Mouse (Mus musculus) testis, postnatal 14 days (tissue): ENCODE measurements around the gene Mterf4.
A peak's percentile ranks its signal among the peaks of the same experiment; 100 is the strongest.
"Not testable (repeated sequence)": the region's sequence is repeated elsewhere in the genome, so short reads cannot be mapped to it uniquely, and the experiment has no call there.

Experiments
- DNase-seq: peaks from one replicate; pipeline ENCODE4 v3.0.0; 2021; ENCODE audit warnings: low spot score

Mterf4 gene

GRCm38 (mm10) chr1:93305581-93306337 is at the start of gene Mterf4:
Gene Mterf4, minus strand, starts transcription at chr1:93305915.
- peak; percentile 85 for DNase-seq

GRCm38 (mm10) chr1:93352724-93353123 is 47.0 kb upstream of the Mterf4 start:
- no peak for DNase-seq

DNA sequence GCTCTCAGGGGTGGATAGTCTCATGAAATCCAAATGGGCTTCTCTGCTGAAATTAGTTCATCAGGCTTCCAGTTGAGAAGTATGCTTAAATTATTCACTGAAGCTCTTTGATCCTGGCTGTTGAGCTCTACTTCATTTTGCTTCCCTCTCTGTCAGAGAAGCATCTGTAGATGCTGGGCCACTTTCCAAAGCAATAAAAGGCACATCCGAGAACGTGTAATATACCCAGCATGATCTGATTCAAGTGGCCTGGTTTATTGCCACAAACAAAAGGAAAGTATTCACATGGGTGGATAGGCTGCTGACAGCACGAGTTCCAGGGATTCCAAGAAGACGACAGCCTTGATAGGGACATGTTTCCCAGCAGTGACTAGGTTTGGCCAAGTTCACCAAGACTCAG is 44.0 kb upstream of the Mterf4 start:
- no peak for DNase-seq

DNA sequence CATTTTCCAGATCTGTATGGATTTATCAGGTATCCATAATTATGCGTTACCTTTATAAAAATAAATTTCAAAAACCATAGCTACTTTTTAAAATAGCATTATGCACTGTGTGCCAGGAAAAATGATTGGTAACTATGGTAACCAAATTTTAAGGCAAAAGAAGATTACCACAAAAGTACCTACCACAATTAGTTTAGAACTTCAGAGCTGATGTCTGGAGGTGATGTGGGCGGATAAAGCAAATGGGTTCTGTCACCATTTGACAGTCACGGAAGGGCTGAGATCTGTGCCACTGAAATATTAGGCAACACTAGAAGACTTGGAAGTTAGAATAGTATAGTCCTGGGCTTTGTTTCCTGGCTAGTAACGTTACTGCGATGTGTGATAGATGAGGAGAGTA is 41.5 kb upstream of the Mterf4 start:
- DNase-seq, result no peak

- DNase-seq, result peak; percentile 98
Measured at GRCm38 (mm10) chr1:93343504-93344047, 37.9 kb upstream of the Mterf4 start.

DNA sequence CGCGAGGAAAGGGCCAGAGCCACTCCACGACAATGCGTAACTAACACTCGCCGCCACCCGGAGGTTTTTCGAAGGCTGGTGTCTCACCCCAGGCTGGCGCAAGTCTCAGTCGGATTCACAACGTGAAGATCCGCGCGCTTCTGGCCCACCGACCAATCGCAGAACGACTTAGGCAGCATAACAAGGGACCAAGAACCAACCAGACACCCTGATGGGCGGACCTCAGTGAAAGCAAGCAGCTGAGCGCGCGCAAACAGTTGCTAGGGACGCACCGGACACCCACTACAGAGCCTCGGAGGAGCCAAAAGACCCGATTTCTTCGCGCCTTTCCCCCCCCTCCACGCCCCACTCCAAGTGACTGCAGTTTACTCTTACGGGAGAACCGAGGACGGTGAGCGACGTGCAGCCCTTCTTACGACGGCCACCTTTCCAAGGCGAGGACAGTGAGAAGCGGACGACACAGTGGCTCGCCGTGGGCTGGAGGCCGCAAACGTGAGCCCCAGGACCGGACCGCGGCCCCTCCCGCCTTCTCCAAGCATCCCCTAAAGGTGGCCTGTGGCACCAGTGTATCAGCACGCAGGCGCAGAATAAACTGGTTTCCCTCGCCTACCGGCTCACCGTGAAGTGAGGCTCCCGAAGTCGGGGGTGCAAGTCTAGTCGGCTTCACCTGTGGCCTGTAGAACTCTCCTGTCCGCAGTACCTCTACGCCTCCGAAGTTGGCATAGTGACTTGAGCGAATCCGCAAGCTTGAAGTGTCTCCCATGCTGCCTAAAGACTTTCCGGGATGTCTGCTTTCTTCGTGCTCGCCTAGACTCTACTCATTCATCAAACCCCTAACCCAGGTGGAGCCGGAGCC is 37.2 kb upstream of the Mterf4 start, which contains the start of the genes Ppp1r7 and Pask:
Gene Ppp1r7 (plus strand): TSS at position 207 of the 856 bp plus-strand sequence.
Gene Pask (minus strand): TSS at position 835 of the 856 bp plus-strand sequence.
- DNase-seq, result peak; percentile 97

DNA sequence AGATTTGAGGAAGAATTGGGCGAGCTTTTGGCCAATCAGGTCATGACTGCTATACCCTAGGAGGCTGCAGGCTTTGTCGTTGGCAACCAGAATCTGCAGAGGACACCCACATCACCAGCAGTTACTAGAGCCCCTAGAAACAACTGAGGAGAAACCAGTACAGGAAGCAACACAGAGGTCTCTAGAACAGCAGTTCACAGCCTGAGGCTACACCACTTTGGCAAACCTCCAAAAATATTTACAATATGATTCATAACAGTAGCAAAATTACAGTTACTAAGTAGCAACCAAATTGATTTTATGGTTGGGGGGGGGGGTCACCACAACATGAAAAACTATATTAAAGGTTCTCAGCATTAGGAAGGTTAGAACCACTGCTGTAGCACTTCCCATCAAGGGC is 28.9 kb upstream of the Mterf4 start:
- DNase-seq, result no peak

- no peak for DNase-seq
Measured at GRCm38 (mm10) chr1:93326446-93326845, 20.7 kb upstream of the Mterf4 start.

DNA sequence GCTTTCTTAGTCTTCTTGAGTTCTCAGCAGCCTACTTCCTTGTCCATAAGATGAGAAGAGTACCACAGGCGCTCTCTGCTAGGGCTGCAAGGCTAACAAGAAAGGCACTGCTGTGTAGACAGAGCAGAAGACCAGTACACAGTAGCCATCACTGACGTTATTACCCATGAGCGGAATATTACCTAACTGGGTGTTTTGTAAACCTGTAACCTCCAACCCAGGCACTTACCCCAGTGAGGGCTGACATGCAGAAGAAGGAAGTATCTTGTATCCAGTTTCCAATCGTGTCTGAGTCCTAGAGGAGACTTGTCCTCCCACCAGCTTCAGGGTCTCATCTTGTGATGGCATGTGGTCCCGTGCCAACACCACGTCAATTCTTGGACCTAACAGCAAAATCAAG is 18.3 kb upstream of the Mterf4 start:
- DNase-seq, result no peak

DNA sequence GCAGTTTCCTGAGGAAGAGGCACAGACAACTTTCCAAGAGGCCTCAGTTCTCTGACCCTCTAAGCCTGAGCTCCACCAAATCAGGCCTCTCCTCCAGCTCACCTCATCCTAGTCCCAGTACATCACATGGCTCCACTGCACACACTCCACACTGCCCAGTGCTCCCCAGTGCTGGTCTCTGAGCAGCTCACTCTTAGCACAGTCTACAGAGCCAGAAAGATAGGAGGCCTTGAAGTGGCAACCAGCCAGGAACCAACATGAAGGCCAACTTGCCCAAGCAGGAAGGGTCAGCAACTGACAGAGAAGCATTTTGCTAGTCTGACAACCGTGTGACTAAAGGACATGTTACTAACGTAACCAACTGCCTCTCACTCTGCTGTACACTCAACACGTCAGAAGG is 5.1 kb downstream of the Mterf4 start:
- DNase-seq, result no peak

- no peak for DNase-seq
Measured at GRCm38 (mm10) chr1:93299791-93300190, 5.9 kb downstream of the Mterf4 start.

DNA sequence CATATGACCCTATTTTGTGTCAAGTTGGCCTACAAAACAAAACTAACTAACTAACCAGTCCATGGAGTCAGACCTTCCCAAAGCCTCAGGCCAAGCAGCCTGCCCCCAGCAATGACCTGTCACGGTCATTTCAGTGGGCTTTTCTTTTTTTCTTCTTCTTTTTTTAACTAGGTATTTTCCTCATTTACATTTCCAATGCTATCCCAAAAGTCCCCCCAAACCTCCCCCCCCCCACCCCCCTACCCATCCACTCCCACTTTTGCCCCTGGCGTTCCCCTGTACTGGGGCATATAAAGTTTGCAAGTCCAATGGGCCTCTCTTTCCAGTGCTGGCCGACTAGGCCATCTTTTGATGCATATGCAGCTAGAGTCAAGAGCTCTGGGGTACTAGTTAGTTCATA is 11.2 kb downstream of the Mterf4 start:
- DNase-seq, result not testable (repeated sequence)

DNA sequence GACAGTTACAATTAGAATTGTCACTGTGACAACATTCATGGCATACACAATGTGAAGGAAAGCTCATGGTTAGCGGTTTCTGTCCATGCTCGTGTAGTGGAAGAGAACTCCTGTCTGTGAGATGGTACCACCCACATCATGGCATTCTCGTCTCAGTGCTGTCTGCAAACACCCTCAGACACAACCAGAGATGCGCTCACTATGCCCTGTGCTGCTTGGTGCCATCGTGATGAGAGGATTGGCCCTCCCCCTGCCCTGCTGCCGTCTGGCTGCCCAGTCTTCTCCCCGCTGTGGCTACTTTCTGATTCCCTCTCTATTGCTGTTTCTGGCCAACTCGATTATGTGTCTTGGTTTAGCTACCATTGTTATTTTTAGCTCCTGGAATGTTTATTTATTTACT is 13.7 kb downstream of the Mterf4 start:
- no peak for DNase-seq

DNA sequence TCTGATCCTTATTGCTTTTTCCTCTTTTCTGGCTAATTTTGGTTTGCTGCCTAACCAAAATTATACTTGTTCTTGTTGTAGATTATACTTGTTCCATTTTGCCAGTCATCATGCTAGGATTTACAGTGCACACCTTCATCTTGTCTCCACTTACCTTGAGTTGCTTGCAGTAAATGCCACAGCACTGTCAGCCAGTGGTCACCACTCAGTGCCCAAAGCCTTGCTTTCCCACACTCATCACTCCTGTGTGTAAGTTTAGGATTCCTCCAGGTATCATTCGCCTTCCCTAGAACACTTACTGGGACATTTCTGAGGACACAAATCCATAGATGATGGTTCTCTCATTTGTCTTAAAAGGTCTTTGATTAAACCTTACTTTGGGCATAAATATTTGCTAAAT is 14.1 kb downstream of the Mterf4 start:
- DNase-seq, result no peak

DNA sequence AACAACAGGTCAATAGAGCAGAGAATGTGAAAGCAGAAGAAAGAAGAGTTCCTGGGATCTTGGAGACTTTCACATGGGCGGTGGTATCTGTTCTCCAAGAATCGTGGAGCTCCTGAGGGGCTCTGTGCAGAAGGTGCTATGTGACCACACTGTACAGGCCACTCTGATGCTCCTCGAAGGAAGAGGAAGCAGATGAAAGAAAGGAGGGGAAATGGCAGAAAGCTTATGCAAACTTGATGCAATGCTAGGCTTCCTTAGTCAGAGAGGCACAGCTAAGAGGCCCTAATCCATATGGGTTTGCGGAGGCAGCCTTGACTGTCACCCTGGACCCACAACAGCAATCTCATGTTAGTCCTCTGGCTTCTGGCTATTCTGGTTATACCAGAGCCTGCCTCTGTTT is 14.8 kb downstream of the Mterf4 start:
- no peak for DNase-seq

DNA sequence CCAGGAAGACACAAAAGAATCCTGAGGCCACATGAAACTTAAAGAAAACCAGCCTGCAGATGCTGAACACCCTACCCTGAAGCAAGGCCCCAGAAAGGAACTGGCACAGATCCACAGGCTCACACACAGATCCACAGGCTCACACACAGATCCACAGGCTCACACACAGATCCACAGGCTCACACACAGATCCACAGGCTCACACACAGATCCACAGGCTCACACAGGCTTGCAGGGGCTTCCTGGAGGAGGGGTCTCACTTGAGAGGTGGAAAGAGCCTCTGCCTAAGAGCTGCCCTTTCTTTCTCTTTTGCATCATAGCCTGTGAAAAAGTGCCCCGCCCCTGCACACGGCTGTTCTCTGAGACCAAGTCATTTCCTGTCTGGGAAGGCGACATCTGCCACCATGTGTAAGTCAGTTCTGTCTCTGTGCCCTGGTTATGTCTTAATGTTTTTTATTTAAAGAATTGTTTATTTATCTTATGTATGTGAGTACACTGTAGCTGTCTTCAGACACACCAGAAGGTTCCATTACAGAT is 16.0 kb downstream of the Mterf4 start:
- DNase-seq, result no peak

GRCm38 (mm10) chr1:93277041-93277440 is 28.7 kb downstream of the Mterf4 start:
- no peak for DNase-seq

GRCm38 (mm10) chr1:93275561-93275960 is 30.2 kb downstream of the Mterf4 start:
- no peak for DNase-seq

DNA sequence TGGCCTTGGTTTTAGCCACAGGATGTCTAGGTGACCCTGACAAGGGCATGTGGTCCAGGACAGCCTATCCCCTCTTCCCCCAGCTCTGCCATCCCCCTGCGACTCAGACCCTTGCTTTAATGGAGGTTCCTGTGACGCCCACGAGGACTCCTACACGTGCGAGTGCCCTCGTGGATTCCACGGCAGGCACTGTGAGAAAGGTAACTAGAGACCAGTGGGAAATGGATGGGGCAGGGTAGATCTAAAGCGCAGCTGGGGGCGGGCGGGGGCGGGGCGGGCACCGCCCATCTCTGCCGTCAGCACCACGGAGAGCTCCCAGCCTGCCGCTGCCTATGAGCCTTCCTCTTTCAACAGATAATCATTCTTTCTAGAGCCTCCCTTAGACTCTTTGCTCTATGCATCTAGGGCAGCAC is 33.3 kb downstream of the Mterf4 start:
- DNase-seq, result no peak

DNA sequence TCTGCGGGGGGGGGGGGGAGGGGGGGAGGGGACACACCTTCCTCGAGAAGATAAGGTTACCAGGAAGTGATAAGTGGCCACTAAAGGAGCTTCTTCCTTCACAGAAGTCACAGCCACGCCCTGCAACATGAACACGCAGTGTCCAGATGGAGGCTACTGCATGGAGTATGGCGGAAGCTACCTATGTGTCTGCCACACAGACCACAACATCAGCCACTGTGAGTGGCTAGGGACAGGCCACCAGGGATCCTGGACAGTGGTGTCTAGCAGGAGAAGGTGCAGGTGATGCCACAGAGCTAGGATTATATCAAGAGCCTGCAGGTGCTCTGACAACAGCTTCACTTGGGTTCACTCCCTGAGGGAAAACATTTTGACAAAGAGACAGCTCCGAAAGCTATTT is 34.0 kb downstream of the Mterf4 start:
- no peak for DNase-seq

DNA sequence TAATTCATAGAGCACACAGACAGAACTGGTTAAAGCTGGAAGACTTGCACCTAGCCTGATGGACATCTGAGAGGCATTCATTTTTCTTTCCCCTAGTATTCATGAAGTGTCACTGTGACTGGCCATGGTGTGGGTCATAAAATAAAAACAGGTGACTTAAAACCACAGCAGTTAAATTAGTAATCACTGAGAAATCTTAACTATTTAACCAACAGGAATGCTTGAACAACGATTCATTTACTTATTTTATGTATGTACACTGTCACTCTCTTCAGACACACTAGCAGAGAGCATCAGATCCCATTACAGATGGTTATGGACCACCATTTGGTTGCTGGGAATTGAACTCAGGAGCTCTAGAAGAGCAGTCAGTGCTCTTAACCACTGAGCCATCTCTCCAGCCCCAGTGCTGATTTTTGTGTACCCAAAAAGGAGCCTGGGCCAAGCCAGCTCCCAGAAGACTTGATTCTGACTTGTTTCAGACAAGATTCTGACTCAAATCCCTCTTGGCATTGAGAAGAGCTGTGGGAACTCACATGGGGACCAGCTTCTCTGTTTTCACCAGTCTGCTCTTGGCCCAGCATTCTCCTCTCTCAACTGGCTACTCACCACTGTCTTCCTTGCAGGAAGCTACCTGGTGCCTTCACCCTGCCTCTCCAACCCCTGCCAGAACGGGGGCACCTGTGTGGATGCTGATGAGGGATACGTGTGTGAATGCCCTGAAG is 35.0 kb downstream of the Mterf4 start:
- no peak for DNase-seq

DNA sequence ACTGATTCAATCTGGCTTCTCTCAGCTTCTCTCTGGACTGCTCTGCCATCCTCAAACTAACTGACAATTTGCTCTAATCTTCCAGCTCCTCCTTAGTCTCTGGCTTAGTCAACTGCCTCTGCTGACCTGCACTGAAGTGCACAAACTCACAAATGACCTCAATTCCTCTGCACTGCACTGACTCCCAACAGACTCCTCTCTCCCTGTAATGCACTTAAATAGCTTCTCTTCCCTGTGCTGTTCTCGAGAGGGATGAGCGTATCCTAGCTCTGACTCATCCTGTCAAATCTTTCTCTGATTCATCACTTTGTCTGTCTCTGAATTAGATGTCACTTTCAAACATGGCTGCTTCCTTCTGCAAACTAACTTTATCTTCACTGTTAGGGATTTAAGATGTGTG is 37.5 kb downstream of the Mterf4 start:
- DNase-seq, result no peak
